Mouse (Mus musculus) adrenal gland (tissue): ENCODE data around the gene Tsks.

Experiments used
- intact Hi-C: fragments of 180-260 bp; cut with DNase I; formaldehyde crosslinking; loops from one replicate; pipeline ENCODE4 v1.15.1; 2025
- long read RNA-seq, 2 experiments: library from polyadenylated mRNA; unstranded; transcript quantifications; one replicate each; pipeline ENCODE4 v2.0.0; 2020; ENCODE audit warnings: borderline replicate concordance in 1 of 2; ENCODE audit not compliant: insufficient replicate concordance in 1 of 2

Tsks gene
- long read RNA-seq, experiment 1, result 0 reads
- long read RNA-seq, experiment 2, result 0 reads

GRCm38 (mm10) chr7:44942904-44943303, at the start of gene Tsks:
TSS of gene Tsks (plus strand) at chr7:44943204.
- intact Hi-C loops, result no loop called here

- intact Hi-C loops, result loop anchor here (5.0 kb wide), 1 partner anchor 37 kb away; the partner anchor contains the start of gene Pnkp
These were observed 48.8 kb upstream of the Tsks start for GRCm38 (mm10) chr7:44894175-44894574.

GRCm38 (mm10) chr7:44895206-44895592, 47.8 kb upstream of the Tsks start:
- intact Hi-C loops, result no loop called here

GRCm38 (mm10) chr7:44895593-44896434, 47.2 kb upstream of the Tsks start, which contains the start of gene Fuz:
TSS of gene Fuz (plus strand) at chr7:44896079.
- intact Hi-C loops, result no loop called here

- intact Hi-C loops, result no loop called here
These were observed 46.5 kb upstream of the Tsks start for GRCm38 (mm10) chr7:44896499-44896898.

- intact Hi-C loops, result no loop called here
These were observed 44.4 kb upstream of the Tsks start for GRCm38 (mm10) chr7:44898607-44899006.

GRCm38 (mm10) chr7:44900632-44901031, 42.4 kb upstream of the Tsks start:
- intact Hi-C loops, result loop anchor here (10.0 kb wide), 1 partner anchor 54 kb away; no protein-coding TSS in a partner anchor

GRCm38 (mm10) chr7:44901230-44901722, 41.7 kb upstream of the Tsks start:
- intact Hi-C loops, result loop anchor here (10.0 kb wide), 1 partner anchor 54 kb away; no protein-coding TSS in a partner anchor

- intact Hi-C loops, result loop anchor here (10.0 kb wide), 1 partner anchor 49 kb away; no protein-coding TSS in a partner anchor
These were observed 37.6 kb upstream of the Tsks start for GRCm38 (mm10) chr7:44905430-44905829.

GRCm38 (mm10) chr7:44908706-44909476, 34.1 kb upstream of the Tsks start:
- intact Hi-C loops, result loop anchor here (10.0 kb wide), 1 partner anchor 46 kb away; no protein-coding TSS in a partner anchor

GRCm38 (mm10) chr7:44914396-44914795, 28.6 kb upstream of the Tsks start:
- intact Hi-C loops, result no loop called here

GRCm38 (mm10) chr7:44915314-44915713, 27.7 kb upstream of the Tsks start:
- intact Hi-C loops, result no loop called here

- intact Hi-C loops, result no loop called here
These were observed 26.8 kb upstream of the Tsks start for GRCm38 (mm10) chr7:44916191-44916590.

GRCm38 (mm10) chr7:44916881-44917280, 26.1 kb upstream of the Tsks start:
- intact Hi-C loops, result no loop called here

- intact Hi-C loops, result no loop called here
These were observed 24.8 kb upstream of the Tsks start for GRCm38 (mm10) chr7:44918219-44918618.

- intact Hi-C loops, result no loop called here
These were observed 23.9 kb upstream of the Tsks start for GRCm38 (mm10) chr7:44919127-44919526.

GRCm38 (mm10) chr7:44922530-44922929, 20.5 kb upstream of the Tsks start:
- intact Hi-C loops, result no loop called here

- intact Hi-C loops, result loop anchor here (5.0 kb wide), 1 partner anchor 37 kb away; no protein-coding TSS in a partner anchor
These were observed 17.5 kb upstream of the Tsks start for GRCm38 (mm10) chr7:44925468-44925867.

GRCm38 (mm10) chr7:44928570-44928969, 14.4 kb upstream of the Tsks start:
- intact Hi-C loops, result loop anchor here (5.0 kb wide), 1 partner anchor 34 kb away; no protein-coding TSS in a partner anchor

- intact Hi-C loops, result loop anchor here (5.0 kb wide), 1 partner anchor 33 kb away; no protein-coding TSS in a partner anchor
These were observed 13.5 kb upstream of the Tsks start, which contains the start of gene Ap2a1 for GRCm38 (mm10) chr7:44929204-44930151. TSS of gene Ap2a1 (minus strand) at chr7:44929496.
